Mouse (Mus musculus): ENCODE measurements around the gene Bbc3.

Bbc3 gene

GRCm38 (mm10) chr7:16317094-16317493, 8.9 kb downstream of the Bbc3 start:
- DNase-seq (ENCODE audit: low spot score): no peak

- no peak for DNase-seq (ENCODE audit: low spot score)
These were observed 11.0 kb downstream of the Bbc3 start for GRCm38 (mm10) chr7:16319216-16319615.

GRCm38 (mm10) chr7:16320479-16320878, 12.3 kb downstream of the Bbc3 start:
- DNase-seq (ENCODE audit: low spot score): no peak

DNA sequence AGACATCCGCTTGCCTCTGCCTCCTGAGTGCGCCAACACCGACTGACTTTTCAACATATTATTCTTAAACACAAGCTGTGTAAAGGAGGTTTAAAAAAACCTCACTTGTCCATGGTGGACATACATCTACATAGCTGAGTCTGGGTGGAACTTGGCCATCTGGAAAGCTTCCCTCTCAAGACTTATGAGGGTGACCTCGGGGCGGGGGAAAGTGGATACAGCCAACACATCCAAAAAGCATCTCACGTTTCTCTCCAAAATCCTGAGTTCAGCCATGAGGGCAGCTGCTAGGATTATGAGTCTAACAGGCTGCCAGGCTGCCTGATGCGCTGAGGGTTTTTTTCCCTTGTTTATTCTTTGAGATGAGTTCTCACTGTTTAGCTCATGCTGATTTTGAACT, 16.5 kb downstream of the Bbc3 start:
- DNase-seq (ENCODE audit: low spot score): no peak

DNA sequence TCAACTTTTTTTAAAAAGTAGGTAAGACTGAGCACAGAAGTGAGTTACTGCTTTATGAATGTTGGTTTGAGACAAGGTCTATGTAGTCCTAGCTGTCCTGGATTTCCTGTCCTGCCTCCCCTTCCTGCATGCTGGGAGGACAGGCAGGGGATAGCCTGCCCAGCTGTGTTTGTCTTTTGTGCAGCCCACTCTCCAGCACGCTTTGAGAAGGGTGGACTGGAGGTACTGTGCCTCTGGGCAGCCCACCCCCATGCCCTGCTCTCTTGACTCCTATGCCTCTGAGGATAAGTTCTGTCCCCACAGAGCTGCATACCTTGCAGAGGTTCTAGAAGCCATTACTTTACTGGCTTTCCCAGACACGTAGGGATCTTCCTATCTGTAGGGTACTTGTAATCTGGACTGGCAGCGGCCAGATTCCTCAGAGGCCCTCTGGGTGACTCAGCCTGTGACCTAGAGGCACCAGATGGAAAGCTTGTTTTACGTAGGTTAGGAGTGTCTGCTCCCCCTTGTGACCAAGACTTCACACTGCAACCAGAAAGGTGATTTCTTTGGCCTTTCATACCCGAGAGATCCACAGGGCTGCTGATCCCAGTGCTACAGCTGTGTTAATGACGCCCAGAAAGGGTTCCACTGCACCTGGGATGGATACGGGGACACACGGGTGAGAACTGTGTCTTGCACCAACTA, 17.9 kb downstream of the Bbc3 start:
- no peak for DNase-seq (ENCODE audit: low spot score)

DNA sequence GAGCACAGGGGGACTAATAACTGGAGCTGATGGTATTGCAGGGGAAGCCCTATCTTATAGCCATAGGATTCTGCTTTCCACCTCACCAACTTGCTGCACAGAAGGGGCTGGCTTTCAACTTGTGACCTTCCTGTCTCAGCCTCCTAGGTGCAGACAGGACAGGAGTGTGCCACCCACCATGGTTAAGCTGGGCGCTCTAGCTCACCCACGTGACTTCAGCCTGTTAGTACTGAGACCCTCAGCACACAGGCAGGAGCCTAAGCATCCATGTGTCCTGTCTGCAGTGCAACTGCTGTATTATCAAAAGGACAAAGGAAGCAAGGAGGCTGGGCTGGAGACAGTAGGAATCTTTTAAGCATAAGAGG, 18.4 kb downstream of the Bbc3 start:
- DNase-seq (ENCODE audit: low spot score): no peak

DNA sequence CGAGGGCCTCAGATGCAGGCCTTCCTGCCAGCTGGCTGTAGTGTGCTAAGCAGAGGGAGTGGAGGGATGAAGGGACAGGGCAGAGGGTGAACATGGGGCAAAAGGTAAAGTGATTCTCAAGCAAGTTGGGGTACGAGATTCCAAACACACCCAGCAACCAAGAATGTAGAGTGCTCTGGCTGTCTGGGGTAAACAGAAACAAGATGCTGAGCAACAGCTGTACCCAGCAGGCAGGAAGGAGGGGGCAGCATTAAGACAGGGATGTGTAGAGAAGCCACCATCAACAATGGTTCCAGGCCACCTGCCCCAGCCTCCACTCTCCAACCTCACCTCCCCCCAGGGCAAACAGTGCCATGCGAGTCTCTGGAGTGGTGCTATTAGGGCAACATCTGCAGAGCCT, 21.0 kb downstream of the Bbc3 start:
- DNase-seq (ENCODE audit: low spot score): no peak

DNA sequence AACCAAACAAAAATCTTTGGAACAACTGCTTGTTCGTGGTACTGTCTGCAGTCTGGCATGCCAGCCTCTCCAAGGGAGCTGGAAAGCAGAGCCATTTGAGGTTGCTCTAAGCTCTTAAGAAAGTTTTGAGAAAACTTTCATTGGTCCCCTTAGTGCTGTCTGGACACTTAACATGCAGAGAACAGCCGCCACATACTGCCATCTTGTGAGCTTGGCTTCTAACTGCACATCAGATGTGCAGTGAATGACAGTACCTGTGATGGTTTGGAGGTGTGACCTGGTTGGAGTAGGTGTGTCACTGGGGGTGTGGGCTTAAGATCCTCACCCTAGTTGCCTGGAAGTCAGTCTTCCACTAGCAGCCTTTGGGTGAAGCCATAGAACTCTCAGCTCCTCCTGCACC, 29.5 kb downstream of the Bbc3 start:
- no peak for DNase-seq (ENCODE audit: low spot score)

GRCm38 (mm10) chr7:16344598-16344997, 36.4 kb downstream of the Bbc3 start:
- no peak for DNase-seq (ENCODE audit: low spot score)

DNA sequence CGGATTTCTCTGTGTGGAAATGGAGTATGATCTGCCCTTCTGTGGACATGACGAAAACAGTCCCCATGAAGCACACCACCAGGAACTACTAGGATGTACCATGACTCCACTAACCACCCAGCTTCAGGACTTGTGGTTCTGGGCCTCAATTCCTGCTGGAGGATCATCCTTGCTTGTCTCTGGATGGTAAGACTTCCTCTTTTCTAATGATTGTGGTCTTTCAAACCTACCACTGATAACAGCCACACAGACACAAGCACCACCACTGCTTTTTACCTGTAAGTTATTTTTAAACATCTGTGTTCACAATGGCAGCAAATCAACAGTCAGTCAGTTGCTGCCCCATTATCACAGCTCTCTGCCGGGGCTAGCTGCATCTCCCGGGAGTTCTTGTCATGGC, 37.1 kb downstream of the Bbc3 start:
- no peak for DNase-seq (ENCODE audit: low spot score)

DNA sequence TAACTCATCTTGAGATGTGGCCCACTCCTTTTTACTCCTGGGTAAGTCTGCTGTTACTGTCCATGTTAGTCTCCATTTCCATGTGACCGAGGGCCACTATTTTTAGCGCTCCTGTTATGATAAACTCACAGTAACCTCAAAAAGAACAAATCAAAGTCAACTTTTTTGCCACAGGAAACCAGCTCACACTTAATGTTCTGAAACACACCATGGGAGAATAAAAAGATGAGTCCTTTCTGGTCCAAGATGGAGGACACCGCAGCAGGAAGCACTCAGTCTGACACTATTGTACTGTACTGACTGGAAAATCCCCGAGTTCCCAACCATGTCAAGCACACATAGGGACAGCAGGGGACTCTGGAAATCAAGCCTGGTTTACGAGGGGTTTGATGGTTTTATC, 41.8 kb downstream of the Bbc3 start:
- no peak for DNase-seq (ENCODE audit: low spot score)

- DNase-seq (ENCODE audit: low spot score): no peak
These were observed 47.8 kb downstream of the Bbc3 start for GRCm38 (mm10) chr7:16355854-16356594.

DNA sequence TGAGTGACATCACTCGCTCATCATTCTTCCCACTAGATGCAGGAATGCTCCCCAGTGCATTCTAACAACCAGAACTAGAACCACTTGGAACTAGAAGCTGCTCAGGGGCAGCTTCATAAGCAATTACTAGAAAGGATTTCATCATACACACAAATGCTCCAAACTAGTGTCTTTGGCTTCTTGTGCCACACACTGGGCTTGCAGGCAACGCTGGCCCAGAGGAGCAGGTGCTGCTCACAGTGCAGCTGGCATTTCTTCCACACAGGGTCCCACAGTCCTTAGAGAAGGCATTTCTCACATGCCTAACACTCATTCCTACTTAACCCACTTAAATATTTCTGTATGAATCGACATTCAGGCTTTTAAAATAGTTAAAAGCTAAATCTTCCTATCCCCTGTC, 49.4 kb downstream of the Bbc3 start:
- DNase-seq (ENCODE audit: low spot score): no peak

DNA sequence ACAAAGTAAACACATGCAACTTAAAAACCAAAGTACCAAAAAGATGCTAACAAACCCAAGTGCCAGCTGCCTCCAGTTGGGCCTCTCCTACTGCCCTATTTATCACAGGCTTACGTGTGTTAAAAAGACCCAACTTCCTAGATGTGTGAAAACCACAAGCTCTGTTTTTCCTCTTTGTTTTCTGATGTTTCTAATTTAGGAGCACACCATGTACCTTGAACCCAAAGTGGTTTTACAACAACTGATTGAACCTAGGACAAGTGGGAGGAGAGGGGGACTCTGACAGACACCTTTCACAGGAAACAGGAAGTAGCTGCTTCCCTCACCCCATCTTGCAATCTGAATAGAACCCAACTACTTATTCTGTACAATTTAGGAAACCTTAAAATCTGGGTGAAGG, 56.1 kb downstream of the Bbc3 start:
- DNase-seq (ENCODE audit: low spot score): no peak

DNA sequence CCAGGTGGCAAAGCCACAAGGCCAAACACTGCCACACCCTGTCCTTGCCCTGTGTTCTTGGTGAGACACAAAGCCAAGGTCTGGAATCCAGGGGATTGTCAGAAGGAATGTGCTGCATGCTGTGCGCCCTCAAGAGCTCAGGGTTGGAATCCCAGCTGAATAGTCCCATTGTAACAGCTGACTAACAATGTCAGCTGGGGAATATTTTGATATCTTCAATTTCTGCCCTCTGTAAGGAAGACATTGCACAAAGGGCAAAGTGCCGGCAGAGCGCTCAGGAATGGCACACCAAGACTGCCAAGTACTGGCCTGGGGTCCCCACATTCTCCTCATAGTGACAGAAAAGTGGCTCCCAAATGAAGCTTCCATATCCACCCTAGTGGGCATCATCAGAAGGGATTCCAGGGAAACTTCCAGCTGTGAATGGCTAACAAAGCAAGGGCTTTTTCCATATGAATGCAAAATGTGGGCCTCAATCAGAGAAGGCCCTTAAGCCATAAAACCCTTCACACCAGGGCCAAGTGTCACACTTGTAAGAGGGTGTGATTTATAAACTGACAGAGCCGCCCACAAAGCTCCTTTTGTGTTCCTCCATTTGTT, 56.8 kb downstream of the Bbc3 start:
- no peak for DNase-seq (ENCODE audit: low spot score)

- DNase-seq (ENCODE audit: low spot score): no peak
These were observed 58.0 kb downstream of the Bbc3 start for GRCm38 (mm10) chr7:16366133-16366646.

- DNase-seq (ENCODE audit: low spot score): no peak
These were observed 58.5 kb downstream of the Bbc3 start for GRCm38 (mm10) chr7:16366669-16367068.

Measured in left cerebral cortex, adult 11 months (tissue).